Mouse (Mus musculus): ENCODE data around the gene Twnk. TPM values are rescaled to one million over a fixed set of nuclear protein-coding genes. Genes with fewer than 3 reads are reported as not detected.

The Twnk gene
- polyA plus RNA-seq, 1 experiment = 14.8 TPM

- H3K27me3 ChIP-seq (replicated peaks; ENCODE audit: control insufficient read depth, insufficient read depth, low read length) = no peaks in the 10 kb centered on the region; the same call in 1 of the 2 replicates
- TF ChIP-seq CTCF (conservative IDR thresholded peaks at IDR 0.05; ENCODE audit: insufficient read depth, insufficient read length, low read depth, low read length) (no peak), POLR2A (IDR thresholded peaks at IDR 0.05; ENCODE audit: low read depth, low read length) (no peak)
- 51% methylated on average over 13 of the region's 13 CpGs for WGBS
- no peak overlapping the region for H3K27ac ChIP-seq (ENCODE audit: insufficient read depth, low read depth, low read length)
- no peaks in the 10 kb centered on the region for H3K4me1 ChIP-seq (ENCODE audit: control insufficient read depth, insufficient read depth, low read length)
- H3K36me3 ChIP-seq (ENCODE audit: control insufficient read depth, insufficient read depth, low read length) = no peaks in the 10 kb centered on the region
- DNase-seq = no peak
- no peak overlapping the region for H3K4me3 ChIP-seq (ENCODE audit: insufficient read depth, low read depth, low read length)
Measured at GRCm38 (mm10) chr19:45040214-45040613, 34.8 kb downstream of the Twnk start.

- H3K4me1 ChIP-seq (ENCODE audit: control insufficient read depth, insufficient read depth, low read length) = no peaks in the 10 kb centered on the region
- WGBS = 46% methylated on average over 11 of the region's 11 CpGs
- no peak for DNase-seq
- TF ChIP-seq CTCF (conservative IDR thresholded peaks at IDR 0.05; ENCODE audit: insufficient read depth, insufficient read length, low read depth, low read length) (no peak), POLR2A (IDR thresholded peaks at IDR 0.05; ENCODE audit: low read depth, low read length) (no peak)
- H3K36me3 ChIP-seq (ENCODE audit: control insufficient read depth, insufficient read depth, low read length) = no peaks in the 10 kb centered on the region
- H3K27ac ChIP-seq (ENCODE audit: insufficient read depth, low read depth, low read length) = no peak overlapping the region
- no peak overlapping the region for H3K4me3 ChIP-seq (ENCODE audit: insufficient read depth, low read depth, low read length)
- no peaks in the 10 kb centered on the region; the same call in 1 of the 2 replicates for H3K27me3 ChIP-seq (replicated peaks; ENCODE audit: control insufficient read depth, insufficient read depth, low read length)
Measured at GRCm38 (mm10) chr19:45044389-45044927, 39.0 kb downstream of the Twnk start.

GRCm38 (mm10) chr19:45045236-45045635 lies 39.8 kb downstream of the Twnk start:
- H3K36me3 ChIP-seq (ENCODE audit: control insufficient read depth, insufficient read depth, low read length) = no peaks in the 10 kb centered on the region
- H3K4me3 ChIP-seq (ENCODE audit: insufficient read depth, low read depth, low read length) = no peak overlapping the region
- WGBS = 39% methylated on average over 15 of the region's 15 CpGs
- DNase-seq = no peak
- no peaks in the 10 kb centered on the region; the same call in 1 of the 2 replicates for H3K27me3 ChIP-seq (replicated peaks; ENCODE audit: control insufficient read depth, insufficient read depth, low read length)
- TF ChIP-seq CTCF (conservative IDR thresholded peaks at IDR 0.05; ENCODE audit: insufficient read depth, insufficient read length, low read depth, low read length) (no peak), POLR2A (IDR thresholded peaks at IDR 0.05; ENCODE audit: low read depth, low read length) (no peak)
- H3K27ac ChIP-seq (ENCODE audit: insufficient read depth, low read depth, low read length) = no peak overlapping the region
- H3K4me1 ChIP-seq (ENCODE audit: control insufficient read depth, insufficient read depth, low read length) = no peaks in the 10 kb centered on the region

GRCm38 (mm10) chr19:45045651-45046050 lies 40.2 kb downstream of the Twnk start, which contains the start of gene Pdzd7:
Gene Pdzd7 (minus strand): TSS chr19:45045717.
- no peak within 1 kb of the TSS for H3K27ac ChIP-seq (ENCODE audit: insufficient read depth, low read depth, low read length)
- H3K4me1 ChIP-seq (ENCODE audit: control insufficient read depth, insufficient read depth, low read length) = no peaks in the 10 kb centered on the region
- no peak for DNase-seq
- H3K36me3 ChIP-seq (ENCODE audit: control insufficient read depth, insufficient read depth, low read length) = no peaks in the 10 kb centered on the region
- WGBS = 62% methylated on average over 5 of the region's 5 CpGs
- no peak for TF ChIP-seq CTCF (conservative IDR thresholded peaks at IDR 0.05; ENCODE audit: insufficient read depth, insufficient read length, low read depth, low read length)
- no peak for TF ChIP-seq POLR2A (IDR thresholded peaks at IDR 0.05; ENCODE audit: low read depth, low read length)
- no peaks in the 10 kb centered on the region; the same call in 1 of the 2 replicates for H3K27me3 ChIP-seq (replicated peaks; ENCODE audit: control insufficient read depth, insufficient read depth, low read length)
- peak within 1 kb of the TSS; percentile 50 for H3K4me3 ChIP-seq (ENCODE audit: insufficient read depth, low read depth, low read length)

- TF ChIP-seq CTCF (conservative IDR thresholded peaks at IDR 0.05; ENCODE audit: insufficient read depth, insufficient read length, low read depth, low read length) (no peak), POLR2A (IDR thresholded peaks at IDR 0.05; ENCODE audit: low read depth, low read length) (no peak)
- DNase-seq = peak; percentile 93
- Histone ChIP-seq H3K27ac (ENCODE audit: insufficient read depth, low read depth, low read length) (peak overlapping the region; percentile 87), H3K4me1 (ENCODE audit: control insufficient read depth, insufficient read depth, low read length) (no peaks in the 10 kb centered on the region), H3K4me3 (ENCODE audit: insufficient read depth, low read depth, low read length) (peak overlapping the region; percentile 50), H3K36me3 (ENCODE audit: control insufficient read depth, insufficient read depth, low read length) (no peaks in the 10 kb centered on the region), H3K27me3 (replicated peaks; ENCODE audit: control insufficient read depth, insufficient read depth, low read length) (no peaks in the 10 kb centered on the region; the same call in 1 of the 2 replicates)
- under 1% methylated on average over 34 of the region's 34 CpGs for WGBS
Measured at GRCm38 (mm10) chr19:45046523-45047321, 41.3 kb downstream of the Twnk start.

- no peaks in the 10 kb centered on the region; the same call in 1 of the 2 replicates for H3K27me3 ChIP-seq (replicated peaks; ENCODE audit: control insufficient read depth, insufficient read depth, low read length)
- WGBS = under 1% methylated on average over 26 of the region's 26 CpGs
- DNase-seq = peak; percentile 95
- peak within 1 kb of the TSS; percentile 87 for H3K27ac ChIP-seq (ENCODE audit: insufficient read depth, low read depth, low read length)
- H3K36me3 ChIP-seq (ENCODE audit: control insufficient read depth, insufficient read depth, low read length) = no peaks in the 10 kb centered on the region
- H3K4me3 ChIP-seq (ENCODE audit: insufficient read depth, low read depth, low read length) = peak within 1 kb of the TSS; percentile 50
- peak; percentile 64 for TF ChIP-seq CTCF (conservative IDR thresholded peaks at IDR 0.05; ENCODE audit: insufficient read depth, insufficient read length, low read depth, low read length)
- no peak for TF ChIP-seq POLR2A (IDR thresholded peaks at IDR 0.05; ENCODE audit: low read depth, low read length)
- no peaks in the 10 kb centered on the region for H3K4me1 ChIP-seq (ENCODE audit: control insufficient read depth, insufficient read depth, low read length)
Measured at GRCm38 (mm10) chr19:45047417-45047934, 42.0 kb downstream of the Twnk start, which contains the start of gene Sfxn3. Gene Sfxn3 (plus strand): TSS chr19:45047503.
